Mouse (Mus musculus) embryonic fibroblast, embryonic 13.5 days (primary cell): Measurements from ENCODE around the gene Cep112.

Experiments used
- CTCF ChIP-seq: IDR thresholded peaks from 2 replicates; pipeline ENCODE4 v1.5.1; 2011; ENCODE audit warnings: mild to moderate bottlenecking, control low read depth, low read length, moderate library complexity, borderline replicate concordance; ENCODE audit not compliant: insufficient read depth
- POLR2A ChIP-seq: IDR thresholded peaks from 2 replicates; pipeline ENCODE4 v1.6.1; 2011; ENCODE audit warnings: low read depth, mild to moderate bottlenecking, control low read depth, low read length, moderate library complexity

DNA sequence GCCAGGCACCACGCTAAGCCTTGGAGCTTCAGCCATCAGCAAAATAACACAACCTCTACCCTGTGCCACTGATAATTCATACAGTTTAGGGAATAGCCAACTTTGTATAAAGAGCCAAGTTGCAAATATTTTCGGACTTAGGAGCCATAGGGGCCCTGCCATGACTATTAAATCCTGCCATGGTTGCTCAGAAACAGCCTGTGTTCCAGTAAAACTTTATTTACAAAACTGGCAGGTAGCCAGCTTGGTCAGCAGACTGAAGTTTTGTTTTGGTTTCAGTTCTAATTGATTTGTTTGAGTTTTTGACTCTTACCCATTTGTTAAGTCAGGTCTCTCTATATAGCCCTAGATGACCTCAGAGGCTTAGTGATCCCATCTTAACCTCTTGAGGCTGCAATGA, 421.0 kb downstream of the Cep112 start:
- no peak for TF ChIP-seq CTCF
- no peak for TF ChIP-seq POLR2A
